Mouse (Mus musculus) layer of hippocampus, adult 18-20 months (tissue): ENCODE measurements at regions not wholly inside any gene's neighbourhood (a gene's known extent, or its start where the extent isn't known, plus 50 kb on each side); places are given as distances from the start of the nearest gene placed in this dataset.

Experiments used
- DNase-seq, 2 experiments: peaks; one replicate each; pipeline ENCODE4 v3.0.0; 2022; ENCODE audit warnings: low spot score in 2 of 2

- no peak for DNase-seq
These were observed 56.0 kb downstream of the Pttg1 start for GRCm38 (mm10) chr11:43370025-43370424.

GRCm38 (mm10) chr11:43368346-43368745 is 57.7 kb downstream of the Pttg1 start:
- DNase-seq, result no peak

- no peak for DNase-seq
These were observed 64.2 kb downstream of the Pttg1 start for GRCm38 (mm10) chr11:43361858-43362257.

DNA sequence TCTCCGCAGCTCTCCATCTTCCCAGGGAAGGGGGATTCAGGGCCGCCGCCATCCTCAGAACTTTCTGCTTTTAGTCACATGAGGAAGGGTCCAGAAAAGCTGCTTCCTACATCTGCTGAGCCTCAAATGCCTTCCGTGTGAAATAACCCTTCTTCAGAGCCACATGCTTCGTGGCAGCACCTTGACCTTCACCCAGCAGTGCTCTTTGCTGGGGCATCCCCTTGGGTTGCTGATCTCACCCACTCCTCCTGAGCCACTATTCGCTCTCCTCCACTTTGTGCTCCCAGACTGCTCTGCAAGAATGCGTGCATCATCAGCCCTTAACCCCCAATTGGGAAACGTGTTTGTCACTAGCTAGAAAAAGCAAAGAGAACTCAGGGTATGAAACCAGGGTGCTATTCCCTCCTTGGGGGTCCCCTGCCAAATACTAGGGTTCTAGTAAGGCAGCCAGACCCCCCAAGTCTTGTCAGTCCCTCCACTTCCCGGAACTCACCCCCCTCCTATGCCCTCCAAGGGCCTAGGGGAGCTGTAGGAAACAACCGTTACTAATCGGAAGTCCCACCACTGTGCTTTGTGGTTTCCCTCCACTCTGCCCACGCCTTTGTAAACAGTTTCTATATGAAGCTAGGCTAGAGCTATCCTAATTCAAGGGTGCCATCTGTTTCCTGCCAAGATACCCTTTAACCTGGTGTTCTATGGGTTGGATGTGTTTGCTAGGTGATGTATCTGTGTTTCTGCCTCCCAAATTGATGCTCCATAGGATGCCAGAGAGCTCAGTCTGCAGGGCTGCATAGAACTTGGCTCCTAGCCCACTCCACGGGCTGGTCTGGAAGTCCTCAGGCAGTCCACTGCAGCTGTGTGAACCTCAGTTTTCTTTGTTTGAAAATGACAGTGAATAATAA is 67.4 kb downstream of the Pttg1 start:
- DNase-seq, result no peak

DNA sequence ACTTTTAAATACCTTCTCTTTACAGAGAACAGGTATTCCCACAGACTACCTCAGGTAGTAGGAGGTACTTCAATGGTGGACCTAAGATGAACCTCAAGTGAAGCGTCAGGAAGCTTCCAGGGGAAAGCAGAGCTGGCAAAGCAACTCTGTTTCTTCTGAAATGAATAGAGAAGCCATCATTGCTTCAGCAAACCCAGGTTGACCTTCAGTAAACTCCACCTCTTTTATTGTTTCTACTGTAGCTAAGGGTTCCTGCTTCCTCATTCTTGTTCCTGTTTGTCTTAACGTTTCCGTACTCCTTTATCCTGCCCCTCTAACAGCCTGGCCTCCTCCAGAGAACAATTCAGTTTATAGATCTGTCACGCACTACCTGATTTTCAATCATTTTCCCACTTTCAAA is 72.4 kb downstream of the Pttg1 start:
- no peak for DNase-seq

GRCm38 (mm10) chr11:43353030-43353429 is 73.0 kb downstream of the Pttg1 start:
- no peak for DNase-seq

DNA sequence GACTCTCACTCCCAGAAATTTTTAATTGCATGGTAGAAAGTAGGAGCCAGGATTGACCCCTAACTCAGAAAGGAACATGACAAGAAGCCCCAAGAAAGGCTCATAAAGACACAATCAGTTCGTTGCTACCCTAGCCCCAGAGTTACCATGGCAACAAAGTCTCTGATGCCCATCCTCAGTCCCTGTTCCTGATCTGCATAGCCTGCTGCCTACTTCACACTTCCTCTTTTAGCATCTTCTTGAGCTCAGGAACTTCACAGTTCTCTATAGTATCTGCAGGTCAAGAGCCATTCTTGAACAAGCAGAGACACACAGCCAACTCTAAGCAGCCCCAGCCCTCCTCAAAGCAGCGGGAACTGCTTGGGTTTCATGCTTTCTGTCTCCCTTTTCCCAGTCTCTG is 74.2 kb downstream of the Pttg1 start:
- DNase-seq, result no peak

GRCm38 (mm10) chr11:43351348-43351747 is 74.7 kb downstream of the Pttg1 start:
- DNase-seq, result no peak

GRCm38 (mm10) chr11:43350242-43350641 is 75.8 kb downstream of the Pttg1 start:
- peak in 1 of 2 experiments; percentile 23 for DNase-seq

- DNase-seq, result peak in 1 of 2 experiments; percentile 23
These were observed 76.5 kb downstream of the Pttg1 start for GRCm38 (mm10) chr11:43349564-43349963.

GRCm38 (mm10) chr11:43348571-43348970 is 77.5 kb downstream of the Pttg1 start:
- peak; percentile 74 to 96 for DNase-seq

DNA sequence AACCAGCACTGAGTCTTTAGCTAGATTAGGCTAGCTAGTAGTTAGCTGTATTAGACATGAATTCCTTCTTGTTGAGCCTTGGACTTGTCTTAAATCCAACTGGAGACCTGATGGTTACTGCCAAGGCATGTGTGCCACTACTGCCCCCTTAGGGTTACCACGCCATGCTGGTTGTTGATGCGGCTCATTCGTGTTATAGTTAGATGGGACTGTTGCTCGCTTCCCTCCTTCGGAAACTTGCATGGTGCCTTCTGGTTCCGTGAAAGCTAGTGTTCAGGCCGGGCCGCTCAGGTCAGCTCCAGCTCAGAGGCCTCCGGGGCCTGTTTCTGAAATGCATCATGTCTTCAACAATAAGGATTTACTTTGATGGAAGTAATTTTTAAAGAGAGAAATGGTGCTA is 79.6 kb downstream of the Pttg1 start:
- DNase-seq, result no peak

DNA sequence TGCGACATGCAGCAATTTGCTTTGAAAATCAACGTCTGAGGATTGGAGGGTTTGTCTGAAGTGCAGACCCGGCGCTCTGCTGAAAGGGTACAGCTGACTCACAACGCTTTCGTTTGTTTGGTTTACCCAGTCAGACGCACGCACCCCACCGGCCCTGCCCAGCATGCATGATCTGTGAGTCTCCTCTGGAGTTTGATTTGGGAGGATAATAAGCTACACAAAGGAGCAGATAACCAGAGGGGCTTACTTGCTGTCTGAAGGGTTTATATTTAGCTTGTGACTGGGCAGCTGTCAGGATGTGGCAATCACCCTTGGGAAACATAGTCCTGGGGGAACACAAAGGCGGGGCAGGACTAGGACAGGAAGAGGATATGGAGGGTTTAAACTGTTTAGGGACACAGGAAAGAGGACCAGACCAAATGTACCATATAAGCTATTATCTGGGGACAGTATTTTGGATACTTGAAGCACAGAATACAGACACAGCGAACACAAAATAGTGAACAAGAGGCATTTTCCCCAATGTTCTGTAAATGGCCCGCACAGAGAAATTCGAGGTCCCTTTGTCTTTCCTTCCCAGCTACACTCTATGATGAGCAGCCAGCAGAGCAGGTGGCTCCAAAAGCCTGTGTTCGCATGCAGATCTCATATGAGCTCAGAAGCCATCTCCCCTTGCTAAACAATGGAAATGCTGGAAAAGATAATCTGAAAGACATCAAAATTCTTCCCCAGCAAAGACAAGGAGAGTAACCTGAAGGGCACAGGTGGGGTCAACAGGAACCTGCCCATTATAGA is 81.1 kb downstream of the Pttg1 start:
- peak in 1 of 2 experiments; percentile 29 for DNase-seq

DNA sequence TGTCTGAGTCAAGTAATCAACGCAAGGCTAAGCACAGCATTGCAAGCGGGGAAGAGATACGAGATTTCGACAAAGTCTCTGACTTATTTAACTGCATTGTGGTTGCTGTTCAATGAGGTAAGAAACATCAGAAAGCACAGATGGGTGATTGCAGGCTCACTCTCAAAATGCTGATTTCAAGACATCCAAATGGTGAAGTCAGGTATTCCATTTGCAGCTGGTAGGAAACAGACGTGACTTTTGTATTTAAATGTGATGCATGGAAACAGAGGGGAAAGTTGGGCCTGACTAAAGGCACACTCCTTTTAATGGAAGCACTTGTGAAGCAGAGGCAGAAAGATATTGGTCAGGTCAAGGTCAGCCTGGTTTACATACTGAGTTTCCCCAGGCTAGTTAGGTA is 82.5 kb downstream of the Pttg1 start:
- no peak for DNase-seq

DNA sequence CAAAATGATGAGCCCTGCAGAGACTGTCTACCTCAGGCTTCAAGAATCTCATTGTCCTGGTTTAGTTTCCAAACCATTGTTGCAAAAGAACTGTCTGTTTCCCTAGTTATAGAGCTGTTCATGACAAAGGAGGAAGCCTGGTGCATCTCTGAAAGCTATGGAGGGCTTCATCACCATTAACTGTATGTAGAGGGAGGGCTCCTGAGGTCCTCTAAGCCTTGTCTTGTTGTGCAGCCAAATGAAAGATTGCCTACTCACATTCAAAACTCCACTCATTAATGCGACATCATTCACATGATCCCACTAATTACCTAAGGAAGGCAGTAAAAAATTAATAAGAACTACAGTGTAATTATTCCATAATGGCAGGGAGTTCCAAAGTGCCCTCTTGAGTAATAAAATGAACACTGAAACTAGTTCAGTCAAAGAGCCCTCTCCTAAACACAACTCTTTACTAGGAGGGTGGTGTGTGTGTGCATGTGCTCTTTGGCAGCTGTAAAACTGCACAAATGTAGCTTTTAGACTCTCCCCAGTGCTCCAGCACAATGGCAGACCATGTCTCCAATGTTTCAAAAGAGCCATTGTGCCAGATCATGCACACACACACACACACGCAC is 87.6 kb downstream of the Pttg1 start:
- no peak for DNase-seq

DNA sequence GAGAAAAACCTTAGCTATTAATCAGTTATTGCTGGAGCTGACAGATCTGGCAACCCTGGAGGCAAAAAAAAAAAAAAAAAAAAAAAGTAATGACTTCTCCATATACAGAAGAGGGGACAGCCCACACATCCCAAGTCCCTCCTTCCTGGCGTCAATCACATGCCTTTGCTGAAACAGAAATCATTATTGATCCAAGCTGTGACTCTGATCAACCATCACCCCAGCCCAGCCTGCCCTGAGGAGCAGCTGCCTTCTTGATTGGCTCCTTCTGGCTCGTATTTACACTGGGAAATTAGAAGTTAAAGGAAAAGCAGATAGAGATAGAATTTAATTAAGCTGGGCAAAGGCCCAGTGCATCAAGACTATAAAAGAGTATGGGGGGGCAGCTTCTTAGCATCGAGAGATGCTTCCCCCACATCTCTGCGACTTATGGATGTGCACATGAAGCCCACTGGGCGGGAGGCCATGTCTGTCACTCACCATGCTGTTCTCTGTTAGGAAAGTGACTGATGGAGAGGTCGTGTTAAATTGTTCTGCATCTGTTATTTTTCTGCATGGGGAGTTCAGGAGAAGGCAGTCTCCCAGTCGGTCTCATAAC is 90.3 kb downstream of the Pttg1 start:
- peak in 1 of 2 experiments; percentile 13 for DNase-seq

DNA sequence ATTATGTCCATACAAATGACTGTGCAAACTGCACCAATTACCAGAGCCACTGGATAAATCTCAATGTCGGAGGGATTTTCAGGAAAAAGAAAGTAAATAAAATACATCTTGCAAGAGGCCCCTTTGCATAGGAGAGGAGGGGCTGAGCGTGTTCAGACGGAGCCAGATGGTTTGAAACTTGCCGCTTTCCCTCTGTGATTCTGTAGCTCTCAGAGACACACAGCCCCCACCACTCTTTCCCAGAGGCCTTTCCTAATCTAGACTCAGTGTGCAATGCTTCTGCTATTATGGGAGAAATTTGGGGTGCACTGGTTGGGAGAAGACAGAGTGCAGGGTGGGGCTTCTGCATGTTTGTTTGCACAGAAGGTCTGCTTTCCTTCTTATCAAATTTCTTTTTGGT is 92.5 kb downstream of the Pttg1 start:
- DNase-seq, result no peak

- no peak for DNase-seq
These were observed 112.1 kb downstream of the Pttg1 start for GRCm38 (mm10) chr11:43313996-43314395.
